Mouse (Mus musculus) heart, embryonic 11.5 days (tissue): ENCODE data around the gene Dgki. TPM values are rescaled to one million over a fixed set of nuclear protein-coding genes. Genes with fewer than 3 reads are reported as not detected.

ENCODE experiments used
- ATAC-seq: fragments of 200-750 bp; cut with Nextera tagmentation; replicated peaks from 2 replicates; pipeline ENCODE4 v1.8.0; 2017; ENCODE audit warnings: moderate library complexity; ENCODE audit not compliant: insufficient number of reproducible peaks, low FRiP score, low TSS enrichment
- H3K27ac ChIP-seq: fragments of 300-500 bp; sonication (generic); 2 replicates; pipeline ENCODE4 v1.5.1; 2014; ENCODE audit warnings: mild to moderate bottlenecking, low read depth, low read length
- H3K27me3 ChIP-seq: fragments of 300-500 bp; sonication (generic); 2 replicates; pipeline ENCODE4 v1.6.1; 2014; ENCODE audit warnings: mild to moderate bottlenecking, low read length, mixed read lengths; ENCODE audit not compliant: control insufficient read depth, insufficient read depth
- H3K36me3 ChIP-seq: fragments of 300-500 bp; sonication (generic); 2 replicates; pipeline ENCODE4 v1.6.1; 2014; ENCODE audit warnings: mild to moderate bottlenecking, low read length, moderate library complexity, mixed read lengths; ENCODE audit not compliant: control insufficient read depth, insufficient read depth
- H3K4me1 ChIP-seq: fragments of 300-500 bp; sonication (generic); 2 replicates; pipeline ENCODE4 v1.6.1; 2014; ENCODE audit warnings: low read length; ENCODE audit not compliant: control insufficient read depth, insufficient read depth
- H3K4me2 ChIP-seq: fragments of 300-500 bp; sonication (generic); 2 replicates; pipeline ENCODE4 v1.6.1; 2014; ENCODE audit warnings: mild to moderate bottlenecking, moderate library complexity
- H3K4me3 ChIP-seq: fragments of 300-500 bp; sonication (generic); 2 replicates; pipeline ENCODE4 v1.5.1; 2014; ENCODE audit warnings: low read depth, low read length
- H3K9ac ChIP-seq: fragments of 300-500 bp; sonication (generic); 2 replicates; pipeline ENCODE4 v1.6.1; 2014; ENCODE audit warnings: mild to moderate bottlenecking, low read depth, low read length, moderate library complexity
- H3K9me3 ChIP-seq: fragments of 300-500 bp; sonication (generic); replicated peaks from 2 replicates; pipeline ENCODE4 v1.6.1; 2016; ENCODE audit warnings: low read length; ENCODE audit not compliant: control insufficient read depth
- WGBS: fragments of 180-500 bp; shearing (Covaris S2); extraction: QIAGEN DNeasy Blood & Tissue Kit; methylation state at CpG from one replicate; pipeline ENCODE4 v1.1.7; 2014; ENCODE audit not compliant: insufficient replicate concordance; 5-methylcytosine and 5-hydroxymethylcytosine counted together
- polyA plus RNA-seq: library from polyadenylated mRNA; unstranded; fragments of >200 nt; fragmentation: Nextera tagmentation; extraction: Ambion mirVana; gene quantifications from 2 replicates; pipeline ENCODE4 v1.2.1, GENCODE M21; 2014

Gene Dgki
- polyA plus RNA-seq, 1 experiment from 2014 or later = 1.0 TPM

- 0 out of 2 replicates have a peak, but pooled peaks have one; percentile 14 for ATAC-seq
- Histone ChIP-seq H3K4me3 (no peak overlapping the region), H3K36me3 (no peaks in the 10 kb centered on the region), H3K9me3 (no peaks in the 10 kb centered on the region), H3K27me3 (no peaks in the 10 kb centered on the region), H3K9ac (no peak overlapping the region), H3K4me2 (no peak overlapping the region), H3K27ac (no peak overlapping the region), H3K4me1 (peaks cover 2% of the 10 kb centered on the region; the same call in 1 of the 2 replicates)
- 74% methylated on average over 7 of the region's 7 CpGs for WGBS
Observed at GRCm38 (mm10) chr6:36850422-36851129, 449.4 kb downstream of the Dgki start.

- Histone ChIP-seq H3K27me3 (no peaks in the 10 kb centered on the region), H3K9me3 (no peaks in the 10 kb centered on the region), H3K4me3 (no peak overlapping the region), H3K36me3 (no peaks in the 10 kb centered on the region), H3K9ac (no peak overlapping the region), H3K4me1 (peaks cover 6% of the 10 kb centered on the region; the same call in 1 of the 2 replicates), H3K27ac (no peak overlapping the region), H3K4me2 (no peak overlapping the region)
- no peak for ATAC-seq
- WGBS = 75% methylated on average over 1 of the region's 1 CpGs
Observed at GRCm38 (mm10) chr6:36845288-36845687, 454.7 kb downstream of the Dgki start.

- no peak overlapping the region for H3K4me2 ChIP-seq
- ATAC-seq = no peak
- no peaks in the 10 kb centered on the region for H3K36me3 ChIP-seq
- no peak overlapping the region for H3K9ac ChIP-seq
- no peaks in the 10 kb centered on the region for H3K27me3 ChIP-seq
- peaks cover 6% of the 10 kb centered on the region; the same call in 1 of the 2 replicates for H3K4me1 ChIP-seq
- WGBS = 77% methylated on average over 6 of the region's 6 CpGs
- H3K27ac ChIP-seq = no peak overlapping the region
- no peak overlapping the region for H3K4me3 ChIP-seq
- no peaks in the 10 kb centered on the region for H3K9me3 ChIP-seq
Observed at GRCm38 (mm10) chr6:36844258-36844657, 455.7 kb downstream of the Dgki start.

- H3K36me3 ChIP-seq = no peaks in the 10 kb centered on the region
- H3K4me2 ChIP-seq = no peak overlapping the region
- H3K4me1 ChIP-seq = peaks cover 6% of the 10 kb centered on the region; the same call in 1 of the 2 replicates
- WGBS = 74% methylated on average over 3 of the region's 3 CpGs
- no peaks in the 10 kb centered on the region for H3K9me3 ChIP-seq
- ATAC-seq = no peak
- H3K27me3 ChIP-seq = no peaks in the 10 kb centered on the region
- H3K9ac ChIP-seq = no peak overlapping the region
- H3K4me3 ChIP-seq = no peak overlapping the region
- H3K27ac ChIP-seq = no peak overlapping the region
Observed at GRCm38 (mm10) chr6:36843031-36843488, 456.9 kb downstream of the Dgki start.

- peaks cover 6% of the 10 kb centered on the region; the same call in 1 of the 2 replicates for H3K4me1 ChIP-seq
- no peak overlapping the region for H3K4me3 ChIP-seq
- no peaks in the 10 kb centered on the region for H3K9me3 ChIP-seq
- 71% methylated on average over 5 of the region's 5 CpGs for WGBS
- no peaks in the 10 kb centered on the region for H3K36me3 ChIP-seq
- no peak overlapping the region for H3K9ac ChIP-seq
- no peak overlapping the region for H3K4me2 ChIP-seq
- ATAC-seq = no peak
- no peak overlapping the region for H3K27ac ChIP-seq
- no peaks in the 10 kb centered on the region for H3K27me3 ChIP-seq
Observed at GRCm38 (mm10) chr6:36842101-36842922, 457.7 kb downstream of the Dgki start.

GRCm38 (mm10) chr6:36841701-36842100, 458.3 kb downstream of the Dgki start:
- Histone ChIP-seq H3K4me3 (no peak overlapping the region), H3K4me2 (no peak overlapping the region), H3K27ac (no peak overlapping the region), H3K9me3 (no peaks in the 10 kb centered on the region), H3K9ac (no peak overlapping the region), H3K27me3 (no peaks in the 10 kb centered on the region), H3K36me3 (no peaks in the 10 kb centered on the region), H3K4me1 (peaks cover 6% of the 10 kb centered on the region; the same call in 1 of the 2 replicates)
- ATAC-seq = no peak
- WGBS = 60% methylated on average over 3 of the region's 3 CpGs

- no peak overlapping the region for H3K4me3 ChIP-seq
- ATAC-seq = no peak
- H3K27me3 ChIP-seq = no peaks in the 10 kb centered on the region
- peaks cover 6% of the 10 kb centered on the region; the same call in 1 of the 2 replicates for H3K4me1 ChIP-seq
- no peak overlapping the region for H3K27ac ChIP-seq
- H3K9ac ChIP-seq = no peak overlapping the region
- H3K4me2 ChIP-seq = no peak overlapping the region
- no peaks in the 10 kb centered on the region for H3K36me3 ChIP-seq
- no peaks in the 10 kb centered on the region for H3K9me3 ChIP-seq
Observed at GRCm38 (mm10) chr6:36841174-36841573, 458.8 kb downstream of the Dgki start.

GRCm38 (mm10) chr6:36838747-36839146, 461.2 kb downstream of the Dgki start:
- WGBS = 83% methylated on average over 1 of the region's 1 CpGs
- H3K4me3 ChIP-seq = no peak overlapping the region
- no peaks in the 10 kb centered on the region for H3K9me3 ChIP-seq
- no peak overlapping the region for H3K27ac ChIP-seq
- peaks cover 6% of the 10 kb centered on the region; the same call in 1 of the 2 replicates for H3K4me1 ChIP-seq
- no peaks in the 10 kb centered on the region for H3K36me3 ChIP-seq
- no peaks in the 10 kb centered on the region for H3K27me3 ChIP-seq
- no peak overlapping the region for H3K4me2 ChIP-seq
- no peak for ATAC-seq
- H3K9ac ChIP-seq = no peak overlapping the region
